Mouse (Mus musculus): Measurements from ENCODE around the gene Gal. TPM values are rescaled to one million over a fixed set of nuclear protein-coding genes. Genes with fewer than 3 reads are reported as not detected.

Gal gene
- polyA plus RNA-seq (2021; fragmentation: Nextera tagmentation) = 2.6 and 2.9 TPM in 2 replicates
- long read RNA-seq, experiment 1, partial matches to known transcripts = 0 of 1 reads
- long read RNA-seq, experiment 1, other reads (novel, unspliced or antisense) = 0 of 1 reads
- long read RNA-seq, experiment 2, partial matches to known transcripts = 0 of 1 reads
- long read RNA-seq, experiment 2, other reads (novel, unspliced or antisense) = 0 of 1 reads

DNA sequence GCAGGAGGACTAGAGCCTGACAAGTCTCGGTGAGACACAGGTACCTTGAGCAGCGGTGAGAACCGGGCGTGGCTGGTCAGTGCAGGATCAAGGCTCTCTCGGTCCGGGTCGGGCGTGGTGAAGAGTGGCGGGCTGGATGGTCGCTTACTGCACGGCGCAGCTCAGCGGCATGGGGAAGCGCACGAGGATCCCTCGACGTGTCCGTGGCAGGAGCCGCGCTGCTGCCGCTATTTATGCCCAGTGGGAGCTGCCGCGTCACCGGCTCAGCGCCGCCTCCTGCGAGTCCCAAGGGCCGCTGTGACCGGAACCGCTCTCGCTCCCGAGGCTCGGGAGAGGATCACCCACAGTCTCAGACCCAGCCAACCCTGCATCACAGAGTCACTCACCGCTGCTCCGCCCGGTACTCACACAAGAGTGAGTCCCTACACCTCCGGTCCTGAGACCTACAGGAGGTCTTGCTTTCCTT is at the start of gene Gal:
Gene Gal, minus strand, starts transcription at position 277 of the 466 bp plus-strand sequence.

DNA sequence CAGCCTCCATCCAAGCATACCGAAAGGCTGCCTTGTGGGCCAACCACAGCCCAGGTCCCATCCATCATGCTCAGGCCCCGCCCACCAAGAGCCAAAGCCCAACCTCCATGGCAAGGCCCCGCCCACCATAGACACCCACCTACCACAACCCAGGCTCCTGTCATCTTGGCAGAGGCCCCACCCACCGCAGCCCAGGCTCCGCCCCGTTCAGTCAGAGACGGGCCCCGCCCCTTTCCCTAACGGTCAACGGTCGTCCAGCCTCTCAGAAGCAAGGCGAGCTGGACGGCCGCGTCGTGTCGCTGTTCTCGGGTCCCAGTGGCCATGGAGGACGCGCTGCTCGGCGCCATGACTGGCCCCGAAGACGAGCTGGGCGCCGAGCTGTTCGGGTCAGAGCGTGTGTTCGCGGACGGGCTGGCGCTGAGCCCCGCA is 25.7 kb downstream of the Gal start, which contains the start of gene Tesmin:
Gene Tesmin, plus strand, starts transcription at position 229 of the 429 bp plus-strand sequence.

Other genes with a start within 250 kb of the Gal start
- 113 and 128 TPM in 2 replicates for gene Mrpl21, start 131.6 kb downstream of the Gal start, polyA plus RNA-seq (2021; fragmentation: Nextera tagmentation)
- gene Ighmbp2, start 131.5 kb downstream of the Gal start, polyA plus RNA-seq (2021; fragmentation: Nextera tagmentation) = 4.1 and 4.4 TPM in 2 replicates
- gene Cpt1a, start 92.2 kb downstream of the Gal start, polyA plus RNA-seq (2021; fragmentation: Nextera tagmentation) = 8.9 and 11.1 TPM in 2 replicates
- gene Tesmin, start 25.7 kb downstream of the Gal start, polyA plus RNA-seq (2021; fragmentation: Nextera tagmentation) = not detected in 2 replicates
- gene Ppp6r3, start 161.2 kb upstream of the Gal start, polyA plus RNA-seq (2021; fragmentation: Nextera tagmentation) = 14.5 and 18.5 TPM in 2 replicates

Measured in layer of hippocampus, adult 6 months (tissue).